Mouse (Mus musculus): Measurements from ENCODE around the gene Fat4.

GRCm38 (mm10) chr3:38956012-38956648 lies 69.4 kb downstream of the Fat4 start:
- TF ChIP-seq SIN3A (IDR thresholded peaks at IDR 0.05; ENCODE audit: low read length) (no peak), CTCF (IDR thresholded peaks at IDR 0.05 in 2 of 3, conservative IDR thresholded peaks at IDR 0.05 in 1 of 3; ENCODE audit: control insufficient read depth in 1 of 3, insufficient read depth in 1 of 3, low read depth in 2 of 3, low read length in 3 of 3, poor library complexity in 1 of 3, severe bottlenecking in 1 of 3) (no peak), POLR2A (IDR thresholded peaks at IDR 0.05; ENCODE audit: control insufficient read depth in 1 of 2, insufficient read depth in 1 of 2, low read depth in 1 of 2, low read length in 2 of 2, poor library complexity in 1 of 2) (no peak)
